Mouse (Mus musculus): ENCODE measurements around the gene Rps6ka2.

GRCm38 (mm10) chr17:7237706-7238105, 67.8 kb downstream of the Rps6ka2 start:
- no peak for TF ChIP-seq HCFC1 (IDR thresholded peaks at IDR 0.05; ENCODE audit: borderline replicate concordance, insufficient read depth, low read length)
- TF ChIP-seq ZNF384 (IDR thresholded peaks at IDR 0.05; ENCODE audit: low read depth, low read length) = no peak
- no peak for TF ChIP-seq MAFK (IDR thresholded peaks at IDR 0.05; ENCODE audit: insufficient read depth, low read depth, low read length)
- no peak for TF ChIP-seq CHD2 (IDR thresholded peaks at IDR 0.05; ENCODE audit: low read depth, low read length)
